Mouse (Mus musculus) myocyte (in vitro differentiated cells): ENCODE results near the gene Tmem145.

Source experiments
- E2F4 ChIP-seq: IDR thresholded peaks from one replicate; pipeline ENCODE4 v1.6.1; 2011; ENCODE audit warnings: mild to moderate bottlenecking, control low read depth, moderate library complexity; ENCODE audit not compliant: insufficient read depth
- MAX ChIP-seq: IDR thresholded peaks from one replicate; pipeline ENCODE4 v1.6.1; 2011; ENCODE audit warnings: low read depth, mild to moderate bottlenecking, control low read depth
- MYOG ChIP-seq, 3 experiments: IDR thresholded peaks; one replicate each; pipeline ENCODE4 v1.6.1; 2011; ENCODE audit warnings: control low read depth in 2 of 3, low read depth in 2 of 3, mild to moderate bottlenecking in 2 of 3; ENCODE audit not compliant: insufficient read length in 2 of 3, control insufficient read depth in 1 of 3, insufficient read depth in 1 of 3
- POLR2A ChIP-seq: IDR thresholded peaks from one replicate; pipeline ENCODE4 v1.6.1; 2011; ENCODE audit warnings: low read depth, mild to moderate bottlenecking, control low read depth, moderate library complexity; ENCODE audit not compliant: insufficient read length
- POLR2AphosphoS2 ChIP-seq: IDR thresholded peaks from one replicate; pipeline ENCODE4 v1.6.1; 2011; ENCODE audit warnings: low read depth, control low read depth; ENCODE audit not compliant: insufficient read length
- REST ChIP-seq: IDR thresholded peaks from one replicate; pipeline ENCODE4 v1.6.1; 2011; ENCODE audit warnings: mild to moderate bottlenecking, control low read depth, moderate library complexity; ENCODE audit not compliant: insufficient read depth, insufficient read length
- TCF12 ChIP-seq: IDR thresholded peaks from one replicate; pipeline ENCODE4 v1.6.1; 2011; ENCODE audit warnings: mild to moderate bottlenecking, control low read depth; ENCODE audit not compliant: poor library complexity, insufficient read depth, severe bottlenecking
- TCF3 ChIP-seq: IDR thresholded peaks from one replicate; pipeline ENCODE4 v1.6.1; 2011; ENCODE audit warnings: low read depth, control low read depth; ENCODE audit not compliant: insufficient read length
- USF1 ChIP-seq: IDR thresholded peaks from one replicate; pipeline ENCODE4 v1.6.1; 2011; ENCODE audit warnings: low read depth, mild to moderate bottlenecking, control low read depth, moderate library complexity

GRCm38 (mm10) chr7:25272445-25273258 lies 33.3 kb upstream of the Tmem145 start:
- TF ChIP-seq POLR2A, result no peak
- TF ChIP-seq POLR2AphosphoS2, result no peak
- TF ChIP-seq TCF12, result no peak
- TF ChIP-seq USF1, result no peak
- TF ChIP-seq MAX, result no peak
- TF ChIP-seq TCF3, result no peak
- no peak for TF ChIP-seq E2F4
- no peak for TF ChIP-seq REST
- TF ChIP-seq MYOG (IDR thresholded peaks at IDR 0.05; ENCODE audit: control insufficient read depth in 1 of 3, insufficient read depth in 1 of 3, insufficient read length in 2 of 3, low read depth in 2 of 3), result no peak
